Mouse (Mus musculus) mouse trophoblast stem cell (cell line): ENCODE results near the gene Rab24.

Source experiments
- in situ Hi-C, 2 experiments: fragments of 300-500 bp; cut with MseI, MboI; formaldehyde crosslinking; loops; 2 replicates in 1 of 2; 3 replicates in 1 of 2; pipeline ENCODE4 v1.15.1; 2025

Rab24 gene

GRCm38 (mm10) chr13:55329109-55329682, 7.5 kb upstream of the Rab24 start:
- in situ Hi-C loops = no loop called here

GRCm38 (mm10) chr13:55328641-55329040, 6.9 kb upstream of the Rab24 start:
- in situ Hi-C loops = no loop called here

- in situ Hi-C loops = no loop called here
Observed at GRCm38 (mm10) chr13:55328171-55328570, 6.4 kb upstream of the Rab24 start.

GRCm38 (mm10) chr13:55327633-55328032, 5.9 kb upstream of the Rab24 start:
- in situ Hi-C loops = no loop called here

DNA sequence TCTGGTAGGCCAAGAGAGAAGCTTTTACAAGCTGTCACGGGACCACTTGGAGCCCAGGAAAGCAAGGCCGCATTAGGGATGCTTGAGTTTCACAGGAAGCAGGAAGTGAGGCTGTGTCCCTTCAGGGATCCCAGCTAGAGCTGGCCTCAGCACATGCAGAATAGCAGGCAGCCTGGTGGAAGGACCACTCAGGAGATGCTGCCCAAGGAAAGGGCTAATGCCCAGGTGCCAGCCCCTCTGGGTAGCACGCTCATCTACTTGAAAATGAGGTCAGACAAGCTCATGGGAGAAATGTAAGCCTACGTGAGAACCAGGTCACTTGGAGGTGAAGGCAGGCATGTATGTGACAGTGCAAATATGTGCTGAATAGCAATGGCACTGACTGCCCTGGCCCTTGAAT, 5.4 kb upstream of the Rab24 start:
- in situ Hi-C loops = no loop called here

- in situ Hi-C loops = no loop called here
Observed at GRCm38 (mm10) chr13:55325596-55325995, 3.9 kb upstream of the Rab24 start.

DNA sequence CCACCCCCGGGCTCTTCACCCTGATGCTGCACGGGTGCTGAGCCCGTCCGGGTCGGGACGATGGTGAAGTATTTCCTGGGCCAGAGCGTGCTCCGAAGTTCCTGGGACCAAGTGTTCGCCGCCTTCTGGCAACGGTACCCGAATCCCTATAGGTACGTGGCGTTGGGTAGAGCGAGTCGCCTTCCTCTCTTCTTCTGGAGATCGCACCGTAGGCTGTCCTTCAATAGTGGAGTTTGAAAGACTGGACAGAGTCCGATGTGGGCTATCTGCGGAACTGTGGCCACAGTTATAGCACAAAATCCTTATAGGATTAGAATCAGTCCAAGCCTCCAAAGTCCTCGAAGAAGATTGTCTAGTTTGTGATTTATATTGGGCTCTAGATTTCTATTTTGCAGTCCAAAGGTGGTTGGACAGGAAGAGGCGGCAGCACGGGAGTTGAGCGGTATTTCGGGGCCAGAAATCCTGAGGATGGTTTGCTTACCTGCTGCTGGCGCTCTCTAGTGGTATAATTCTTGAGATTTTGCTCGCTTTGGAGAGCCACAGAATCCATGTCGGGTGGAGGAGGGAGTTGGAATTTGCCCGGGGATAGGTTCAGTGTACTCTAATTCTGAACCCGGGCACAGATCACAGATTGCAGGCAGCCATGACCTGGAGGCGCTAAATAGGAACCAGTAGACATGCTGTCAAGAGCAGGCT, 532 bp upstream of the Rab24 start:
- in situ Hi-C loops = no loop called here

DNA sequence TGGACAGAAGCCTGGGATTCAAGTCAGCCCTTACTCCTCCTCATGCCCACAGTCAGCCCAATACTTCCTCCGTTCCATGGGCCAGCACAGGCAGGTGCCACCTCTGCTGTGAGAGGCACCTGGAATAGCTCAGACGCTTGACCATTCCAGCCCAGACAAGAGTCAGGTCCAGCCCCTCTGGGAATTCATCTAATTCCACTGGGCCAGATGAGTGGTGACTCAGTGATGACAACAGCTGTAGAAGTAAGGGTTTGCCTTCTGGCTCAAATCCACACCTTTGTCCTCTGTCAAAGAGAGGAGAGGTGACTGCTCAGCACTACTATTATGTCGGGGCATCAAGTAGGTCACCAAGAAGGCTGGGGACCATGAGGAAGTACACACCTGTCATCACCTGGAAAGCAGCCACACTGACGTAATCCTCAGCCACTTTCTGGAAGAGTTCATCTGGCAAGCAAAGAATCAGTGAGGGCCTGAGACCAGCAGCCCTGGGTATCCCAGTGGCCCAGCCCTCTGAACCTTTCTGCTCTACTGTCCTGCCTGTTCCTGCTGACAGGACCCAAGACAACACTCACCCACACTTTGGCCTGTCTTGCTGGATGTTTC, 1.7 kb downstream of the Rab24 start, which contains the start of gene Prelid1:
Gene Prelid1, plus strand, starts transcription at position 570 of the 603 bp plus-strand sequence.
- in situ Hi-C loops = no loop called here

- in situ Hi-C loops = no loop called here
Observed at GRCm38 (mm10) chr13:55318351-55318750, 3.4 kb downstream of the Rab24 start.

DNA sequence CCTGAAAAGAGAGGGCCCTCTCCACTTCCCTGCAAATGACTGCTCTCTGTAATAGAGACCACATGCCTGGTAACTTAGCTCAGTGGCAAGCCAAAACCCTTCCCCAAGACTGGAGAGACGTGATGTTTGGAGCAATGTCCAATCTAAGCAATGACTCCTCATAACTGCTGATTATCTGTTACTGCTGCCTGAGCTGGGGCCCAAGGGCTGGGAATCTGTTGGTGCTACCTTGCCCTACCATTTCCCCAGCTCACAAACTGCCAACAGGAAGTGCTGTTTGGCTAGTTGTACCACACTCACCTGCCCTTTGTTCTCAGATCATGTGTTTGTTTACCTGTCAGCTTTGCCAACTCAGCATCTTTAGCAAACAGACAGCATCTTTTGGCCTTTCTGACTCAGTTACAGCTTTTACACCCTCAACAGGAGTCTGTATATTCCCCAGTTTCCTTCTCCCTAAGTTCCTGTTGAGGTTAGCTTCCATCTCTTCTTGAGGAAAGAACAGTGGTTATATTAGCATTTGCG, 6.8 kb downstream of the Rab24 start:
- in situ Hi-C loops = no loop called here

GRCm38 (mm10) chr13:55313051-55313450, 8.7 kb downstream of the Rab24 start:
- in situ Hi-C loops = no loop called here

DNA sequence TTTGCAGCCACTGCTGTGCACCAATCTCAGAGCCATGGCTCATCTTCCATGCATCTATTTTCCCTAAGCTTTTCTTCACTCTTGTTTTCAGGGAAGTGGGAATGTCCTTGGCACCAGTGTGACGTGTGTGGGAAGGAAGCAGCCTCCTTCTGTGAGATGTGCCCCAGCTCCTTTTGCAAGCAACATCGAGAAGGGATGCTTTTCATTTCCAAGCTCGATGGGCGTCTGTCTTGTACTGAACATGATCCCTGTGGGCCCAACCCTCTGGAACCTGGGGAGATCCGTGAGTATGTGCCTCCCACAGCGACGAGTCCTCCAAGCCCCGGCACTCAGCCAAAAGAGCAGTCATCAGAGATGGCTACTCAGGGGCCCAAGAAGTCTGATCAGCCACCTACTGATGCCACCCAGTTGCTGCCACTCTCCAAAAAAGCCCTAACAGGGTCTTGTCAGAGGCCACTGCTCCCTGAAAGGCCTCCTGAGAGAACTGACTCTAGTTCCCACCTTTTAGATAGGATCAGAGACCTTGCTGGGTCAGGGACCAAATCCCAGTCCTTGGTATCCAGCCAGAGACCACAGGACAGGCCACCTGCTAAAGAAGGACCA, 9.6 kb downstream of the Rab24 start:
- in situ Hi-C loops = no loop called here

GRCm38 (mm10) chr13:55300913-55301312, 20.8 kb downstream of the Rab24 start:
- in situ Hi-C loops = no loop called here

- in situ Hi-C loops = no loop called here
Observed at GRCm38 (mm10) chr13:55296760-55297159, 25.0 kb downstream of the Rab24 start.

- in situ Hi-C loops = no loop called here
Observed at GRCm38 (mm10) chr13:55288854-55289253, 32.9 kb downstream of the Rab24 start.

GRCm38 (mm10) chr13:55277646-55278045, 44.1 kb downstream of the Rab24 start:
- in situ Hi-C loops = no loop called here

DNA sequence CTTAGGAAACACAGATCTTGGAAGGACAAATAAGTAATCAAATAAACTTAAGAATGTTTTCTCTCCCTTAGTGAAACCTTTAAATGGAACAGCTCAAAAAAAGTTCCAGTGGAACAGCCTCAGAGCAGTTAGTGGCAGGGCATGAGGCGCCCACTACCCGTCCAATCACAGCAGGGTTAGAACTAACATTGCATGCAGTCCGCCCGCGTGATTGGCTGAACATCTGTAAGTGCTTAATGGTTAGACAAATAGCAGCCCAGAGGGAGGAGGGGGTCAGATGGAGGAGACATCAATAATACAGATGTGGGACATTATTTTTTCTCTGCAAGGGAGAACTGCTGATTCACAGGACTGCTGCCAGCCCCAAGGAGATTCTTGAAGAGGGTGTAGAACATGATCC, 44.5 kb downstream of the Rab24 start:
- in situ Hi-C loops = no loop called here
